Comparison of ENCODE assay signal across 11 mouse cellular contexts in genomic region chr19:53829990-53830389, GRCm38 (mm10).
DNase-seq lines count a peak whose midpoint lies in the region; ATAC-seq and TF ChIP-seq lines count a peak whose summit lies in the region.
"Had no signal": no experiment of that assay in that cellular context is flagged by ENCODE, and none has a peak within 500 bp of the region (broad histone marks: within the 10 kb centered on the region; RNA-seq: fewer than 3 reads in every experiment).

No protein-coding gene starts in this region.

- no peak for ATAC-seq in heart, embryonic 15.5 days (replicated peaks; ENCODE audit: insufficient number of reproducible peaks, insufficient read depth, low FRiP score, low read depth)
- ATAC-seq in liver, embryonic 12.5 days, result 0 out of 2 replicates have a peak, but pooled peaks have one; percentile 17
- no peak for ATAC-seq in stomach, embryonic 16.5 days (ENCODE audit: insufficient read depth, low FRiP score)
- no peak for ATAC-seq in stomach, postnatal 0 days (ENCODE audit: low FRiP score, low TSS enrichment)
- ATAC-seq: activated CD4-positive, CD25-positive, alpha-beta regulatory T cell, adult 4 months had no signal

- no peak for DNase-seq in heart, postnatal 14 days
- DNase-seq in liver, result no peak
- no peak for DNase-seq in stomach, postnatal 0 days (ENCODE audit: low spot score)
- no peak for DNase-seq in left cerebral cortex, postnatal 14 days (ENCODE audit: low spot score in 2 of 2)
- DNase-seq: thymus, postnatal 25 days had no signal

- peaks cover 18% of the 10 kb centered on the region for H3K36me3 ChIP-seq in heart, embryonic 15.5 days
- no peaks in the 10 kb centered on the region for H3K36me3 ChIP-seq in liver, embryonic 12.5 days
- no peaks in the 10 kb centered on the region for H3K36me3 ChIP-seq in stomach, embryonic 16.5 days (ENCODE audit: control insufficient read depth, insufficient read depth, low read length)
- no peaks in the 10 kb centered on the region for H3K36me3 ChIP-seq in stomach, postnatal 0 days (ENCODE audit: control insufficient read depth, insufficient read depth, low read length)
- H3K36me3 ChIP-seq: hindbrain, embryonic 15.5 days had no signal

- H3K27ac ChIP-seq in heart, embryonic 15.5 days, result peak overlapping the region; percentile 82
- H3K27ac ChIP-seq in liver, embryonic 12.5 days, result no peak overlapping the region
- peak overlapping the region; percentile 63; the same call in 1 of the 2 replicates for H3K27ac ChIP-seq in stomach, embryonic 16.5 days (ENCODE audit: low read length)
- H3K27ac ChIP-seq in stomach, postnatal 0 days (replicated peaks), result no peak overlapping the region

- H3K4me1 ChIP-seq in heart, embryonic 15.5 days (replicated peaks), result peaks cover 21% of the 10 kb centered on the region
- peaks cover 25% of the 10 kb centered on the region for H3K4me1 ChIP-seq in liver, embryonic 12.5 days
- H3K4me1 ChIP-seq in stomach, embryonic 16.5 days (ENCODE audit: control insufficient read depth, insufficient read depth, low read length), result peaks cover 15% of the 10 kb centered on the region
- peaks cover 4% of the 10 kb centered on the region; the same call in 1 of the 2 replicates for H3K4me1 ChIP-seq in stomach, postnatal 0 days (replicated peaks; ENCODE audit: control insufficient read depth, insufficient read depth)

- intact Hi-C loops in heart, postnatal 14 days (cut with DNase I), result no loop called here
- intact Hi-C loops in left cerebral cortex, postnatal 14 days (cut with DNase I), result no loop called here

- no peak for TF ChIP-seq EP300 in stomach, postnatal 0 days (optimal IDR thresholded peaks at IDR 0.05)

- no peaks in the 10 kb centered on the region for H3K27me3 ChIP-seq in heart, embryonic 15.5 days
- H3K27me3 ChIP-seq in liver, embryonic 12.5 days (replicated peaks), result no peaks in the 10 kb centered on the region
- no peaks in the 10 kb centered on the region for H3K27me3 ChIP-seq in stomach, embryonic 16.5 days (ENCODE audit: control insufficient read depth, insufficient read depth, low read length)
- H3K27me3 ChIP-seq in stomach, postnatal 0 days (ENCODE audit: control insufficient read depth, insufficient read depth, low read length), result no peaks in the 10 kb centered on the region
- H3K27me3 ChIP-seq: hindbrain, embryonic 15.5 days had no signal

- no peak for TF ChIP-seq CTCF in stomach, postnatal 0 days (IDR thresholded peaks at IDR 0.05; ENCODE audit: low read depth)

- no peaks in the 10 kb centered on the region for H3K9me3 ChIP-seq in heart, embryonic 15.5 days (replicated peaks)
- H3K9me3 ChIP-seq in liver, embryonic 12.5 days (replicated peaks), result no peaks in the 10 kb centered on the region
- H3K9me3 ChIP-seq in stomach, embryonic 16.5 days (replicated peaks; ENCODE audit: control insufficient read depth, low read length), result no peaks in the 10 kb centered on the region
- no peaks in the 10 kb centered on the region for H3K9me3 ChIP-seq in stomach, postnatal 0 days (ENCODE audit: control insufficient read depth, low read length)
- H3K9me3 ChIP-seq: hindbrain, embryonic 15.5 days had no signal

- H3K4me2 ChIP-seq in heart, embryonic 15.5 days, result no peak overlapping the region
- peak overlapping the region; percentile 39 for H3K4me2 ChIP-seq in liver, embryonic 12.5 days
- H3K4me2 ChIP-seq in stomach, embryonic 16.5 days (ENCODE audit: low read depth, low read length), result no peak overlapping the region
- H3K4me2 ChIP-seq in stomach, postnatal 0 days (replicated peaks; ENCODE audit: low read depth), result no peak overlapping the region

- H3K4me3 ChIP-seq in heart, embryonic 15.5 days, result no peak overlapping the region
- H3K4me3 ChIP-seq in liver, embryonic 12.5 days, result no peak overlapping the region
- no peak overlapping the region for H3K4me3 ChIP-seq in stomach, embryonic 16.5 days (replicated peaks; ENCODE audit: low read length)
- no peak overlapping the region for H3K4me3 ChIP-seq in stomach, postnatal 0 days (ENCODE audit: low read depth, low read length)
- H3K4me3 ChIP-seq: erythroblast, embryonic 14.5 days; hindbrain, embryonic 15.5 days had no signal

- no peak overlapping the region for H3K9ac ChIP-seq in heart, embryonic 15.5 days
- H3K9ac ChIP-seq in liver, embryonic 12.5 days, result no peak overlapping the region
- H3K9ac ChIP-seq in stomach, embryonic 16.5 days (ENCODE audit: low read length), result no peak overlapping the region
- no peak overlapping the region for H3K9ac ChIP-seq in stomach, postnatal 0 days (ENCODE audit: low read length)
- H3K9ac ChIP-seq: hindbrain, embryonic 15.5 days had no signal

- 32% methylated on average over 6 of the region's 6 CpGs for WGBS in heart, embryonic 15.5 days
- WGBS in liver, embryonic 12.5 days (ENCODE audit: insufficient replicate concordance), result 49% methylated on average over 6 of the region's 6 CpGs
- 40% methylated on average over 6 of the region's 6 CpGs for WGBS in stomach, embryonic 16.5 days
- WGBS in stomach, postnatal 0 days, result 40% methylated on average over 6 of the region's 6 CpGs

Comparison
In these comparisons a context has a peak if more than half of its experiments do, and no peak if none do; other contexts are left out.
1. H3K27ac ChIP-seq: peak in heart, embryonic 15.5 days (single experiment) and stomach, embryonic 16.5 days (single experiment); none in liver, embryonic 12.5 days (single experiment) and stomach, postnatal 0 days (single experiment).